Mouse (Mus musculus) ES-E14 (cell line): ENCODE data around the gene Lipa.

ENCODE experiments used
- CHD2 ChIP-seq: IDR thresholded peaks from 2 replicates; pipeline ENCODE4 v1.6.1; 2014; ENCODE audit warnings: mild to moderate bottlenecking, low read depth, low read length, inconsistent platforms
- HCFC1 ChIP-seq: IDR thresholded peaks from 2 replicates; pipeline ENCODE4 v1.6.1; 2012; ENCODE audit warnings: low read length, inconsistent platforms, borderline replicate concordance; ENCODE audit not compliant: insufficient read depth
- MAFK ChIP-seq: IDR thresholded peaks from 2 replicates; pipeline ENCODE4 v1.6.1; 2014; ENCODE audit warnings: mild to moderate bottlenecking, low read depth, low read length, inconsistent platforms; ENCODE audit not compliant: insufficient read depth
- ZC3H11A ChIP-seq: IDR thresholded peaks from 2 replicates; pipeline ENCODE4 v1.6.1; 2012; ENCODE audit warnings: low read depth, mild to moderate bottlenecking, inconsistent platforms, low read length, borderline replicate concordance
- ZNF384 ChIP-seq: IDR thresholded peaks from 2 replicates; pipeline ENCODE4 v1.6.1; 2012; ENCODE audit warnings: low read depth, low read length, inconsistent platforms

DNA sequence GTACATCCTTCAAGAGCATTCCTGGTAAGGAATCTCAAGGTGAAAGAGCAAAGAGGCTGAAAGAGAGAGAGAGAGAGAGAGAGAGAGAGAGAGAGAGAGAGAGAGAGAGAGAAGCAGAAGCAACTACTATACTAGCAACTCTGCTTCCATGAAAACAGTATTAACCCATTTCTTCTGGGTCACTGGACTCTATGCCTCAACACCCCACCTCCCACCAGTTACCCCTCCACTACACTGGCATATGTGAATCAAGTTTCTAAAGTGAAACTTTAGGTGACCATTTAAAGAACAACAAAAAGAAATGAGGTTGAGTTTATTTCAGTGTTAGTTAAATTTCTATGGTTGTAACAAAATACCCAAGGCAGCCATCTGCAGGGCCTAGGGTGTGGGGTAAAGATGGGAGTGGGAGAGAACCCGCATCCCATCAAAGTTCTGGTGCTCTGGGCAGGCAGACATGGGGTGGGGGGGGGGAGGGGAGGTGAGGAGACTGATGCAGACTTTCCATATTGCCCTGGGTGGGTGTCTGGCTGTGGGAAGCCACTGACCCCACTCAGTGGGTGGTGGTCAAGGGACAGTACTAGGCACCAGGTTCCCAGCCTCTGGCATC is 39.0 kb upstream of the Lipa start:
- TF ChIP-seq ZNF384 (no peak), ZC3H11A (no peak), CHD2 (no peak), MAFK (no peak), HCFC1 (no peak)
